Mouse (Mus musculus) kidney, postnatal 0 days (tissue): ENCODE data around the gene Tmem88b. TPM values are rescaled to one million over a fixed set of nuclear protein-coding genes. Genes with fewer than 3 reads are reported as not detected.

ENCODE experiments used
- ATAC-seq: fragments of 200-750 bp; cut with Nextera tagmentation; replicated peaks from 2 replicates; pipeline ENCODE4 v1.8.0; 2017; ENCODE audit warnings: low read depth, moderate number of reproducible peaks, moderate TSS enrichment, moderate library complexity; ENCODE audit not compliant: low FRiP score
- DNase-seq: peaks from one replicate; pipeline ENCODE4 v3.0.0-alpha.2; 2016; ENCODE audit warnings: low spot score
- H3K27ac ChIP-seq: fragments of 300-500 bp; sonication (generic); 2 replicates; pipeline ENCODE4 v1.5.1; 2014; ENCODE audit warnings: mild to moderate bottlenecking
- H3K27me3 ChIP-seq: fragments of 300-500 bp; sonication (generic); 2 replicates; pipeline ENCODE4 v1.6.1; 2014; ENCODE audit warnings: low read length, mixed read lengths; ENCODE audit not compliant: insufficient read depth
- H3K36me3 ChIP-seq: fragments of 300-500 bp; sonication (generic); 2 replicates; pipeline ENCODE4 v1.6.1; 2014; ENCODE audit warnings: low read length, mixed read lengths; ENCODE audit not compliant: insufficient read depth
- H3K4me1 ChIP-seq: fragments of 300-500 bp; sonication (generic); replicated peaks from 2 replicates; pipeline ENCODE4 v1.6.1; 2014; ENCODE audit warnings: antibody characterized with exemption, low read length, mixed read lengths; ENCODE audit not compliant: insufficient read depth
- H3K4me2 ChIP-seq: fragments of 300-500 bp; sonication (generic); 2 replicates; pipeline ENCODE4 v1.6.1; 2014; ENCODE audit warnings: mild to moderate bottlenecking, low read length, moderate library complexity, mixed read lengths
- H3K4me3 ChIP-seq: fragments of 300-500 bp; sonication (generic); replicated peaks from 2 replicates; pipeline ENCODE4 v1.5.1; 2014; ENCODE audit warnings: low read depth, low read length
- H3K9ac ChIP-seq: fragments of 300-500 bp; sonication (generic); 2 replicates; pipeline ENCODE4 v1.6.1; 2014; ENCODE audit warnings: low read depth, low read length
- H3K9me3 ChIP-seq: fragments of 300-500 bp; sonication (generic); replicated peaks from 2 replicates; pipeline ENCODE4 v1.6.1; 2016; ENCODE audit warnings: low read length, inconsistent platforms, mixed read lengths
- CTCF ChIP-seq: IDR thresholded peaks from 2 replicates; pipeline ENCODE4 v1.5.1; 2016; ENCODE audit warnings: antibody characterized with exemption, low read depth, mild to moderate bottlenecking, moderate library complexity
- WGBS: fragments of 180-500 bp; shearing (Covaris S2); extraction: QIAGEN DNeasy Blood & Tissue Kit; methylation state at CpG from one replicate; pipeline ENCODE4 v1.1.7; 2014; 5-methylcytosine and 5-hydroxymethylcytosine counted together
- polyA plus RNA-seq: library from polyadenylated mRNA; unstranded; fragments of >200 nt; fragmentation: Nextera tagmentation; extraction: Ambion mirVana; gene quantifications from 2 replicates; pipeline ENCODE4 v1.2.1, GENCODE M21; 2015

Gene Tmem88b
- polyA plus RNA-seq, 1 experiment from 2014 or later, result 0.16 TPM

GRCm38 (mm10) chr4:155770626-155771025, 15.0 kb downstream of the Tmem88b start:
- H3K4me1 ChIP-seq, result peaks cover 11% of the 10 kb centered on the region
- TF ChIP-seq CTCF, result no peak
- H3K4me3 ChIP-seq, result peak overlapping the region; percentile 53
- no peaks in the 10 kb centered on the region for H3K27me3 ChIP-seq
- peak overlapping the region; percentile 88 for H3K4me2 ChIP-seq
- WGBS, result 31% methylated on average over 24 of the region's 24 CpGs
- peak; percentile 30 for ATAC-seq
- DNase-seq, result no peak
- no peak overlapping the region for H3K27ac ChIP-seq
- peak overlapping the region; percentile 73; the same call in 1 of the 2 replicates for H3K9ac ChIP-seq
- H3K9me3 ChIP-seq, result no peaks in the 10 kb centered on the region
- no peaks in the 10 kb centered on the region for H3K36me3 ChIP-seq

DNA sequence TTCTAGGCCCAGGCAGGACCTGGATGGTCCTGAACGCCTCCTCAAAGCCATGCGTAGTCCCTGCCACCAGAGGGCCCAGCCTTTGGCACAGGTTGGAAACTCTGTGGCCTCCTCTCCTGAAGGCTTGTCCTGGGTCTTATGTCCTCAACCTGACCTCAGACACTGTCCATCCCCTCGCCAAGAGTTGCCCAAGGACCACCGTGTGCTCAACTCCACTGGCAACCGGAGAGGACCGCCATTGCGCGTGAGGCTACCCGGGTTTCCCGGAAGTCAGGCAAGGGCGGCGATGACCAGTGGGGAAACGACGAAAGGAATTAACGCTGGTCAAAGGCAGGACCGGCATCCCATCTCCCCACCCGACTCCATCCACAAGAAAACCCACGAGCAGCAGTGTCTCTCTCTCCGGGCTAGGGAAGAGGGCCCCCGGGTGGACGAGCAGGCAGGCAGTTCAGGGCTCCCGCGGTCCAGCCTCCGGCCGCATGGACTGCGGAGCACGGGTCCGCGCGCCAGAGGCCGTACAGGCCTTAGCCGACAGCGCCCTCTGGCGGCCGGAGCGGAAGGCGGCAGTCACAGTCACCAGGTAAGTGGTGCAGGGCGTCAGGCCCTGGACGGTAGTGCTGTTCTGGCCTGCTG, 15.7 kb downstream of the Tmem88b start:
- peaks cover 11% of the 10 kb centered on the region for H3K4me1 ChIP-seq
- peak overlapping the region; percentile 88 for H3K4me2 ChIP-seq
- no peaks in the 10 kb centered on the region for H3K36me3 ChIP-seq
- peak; percentile 92 for DNase-seq
- H3K4me3 ChIP-seq, result peak overlapping the region; percentile 53
- no peaks in the 10 kb centered on the region for H3K27me3 ChIP-seq
- H3K27ac ChIP-seq, result peak overlapping the region; percentile 88
- ATAC-seq, result peak; percentile 85
- no peaks in the 10 kb centered on the region for H3K9me3 ChIP-seq
- under 1% methylated on average over 39 of the region's 39 CpGs for WGBS
- peak overlapping the region; percentile 73 for H3K9ac ChIP-seq
- peak; percentile 96 for TF ChIP-seq CTCF

DNA sequence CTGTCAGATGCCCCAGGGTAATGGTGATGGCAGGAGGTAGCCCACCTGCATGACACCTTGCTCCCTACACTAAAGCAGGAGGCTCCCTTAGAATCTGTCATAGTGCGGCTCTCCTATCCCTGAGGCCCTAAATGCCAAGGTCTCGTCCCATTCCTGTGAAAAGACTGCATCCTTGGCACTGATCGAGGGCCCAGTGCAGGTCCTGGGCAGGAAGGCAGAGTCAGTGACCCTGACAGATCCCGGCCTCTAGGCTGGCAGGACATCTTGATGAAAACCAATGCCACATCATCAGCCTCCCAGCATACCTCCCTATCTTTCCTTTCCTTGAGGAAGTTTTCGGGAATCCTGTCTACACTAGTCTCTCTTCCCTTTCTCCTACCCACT, 16.2 kb downstream of the Tmem88b start:
- Histone ChIP-seq H3K9ac (peak overlapping the region; percentile 73; the same call in 1 of the 2 replicates), H3K4me1 (peaks cover 11% of the 10 kb centered on the region), H3K27me3 (no peaks in the 10 kb centered on the region), H3K27ac (peak overlapping the region; percentile 88; the same call in 1 of the 2 replicates), H3K4me3 (peak overlapping the region; percentile 53), H3K9me3 (no peaks in the 10 kb centered on the region), H3K4me2 (peak overlapping the region; percentile 88), H3K36me3 (no peaks in the 10 kb centered on the region)
- TF ChIP-seq CTCF, result no peak
- 63% methylated on average over 5 of the region's 5 CpGs for WGBS
- DNase-seq (no peak), ATAC-seq (no peak)

- Histone ChIP-seq H3K4me3 (no peak overlapping the region), H3K27me3 (no peaks in the 10 kb centered on the region), H3K9ac (no peak overlapping the region), H3K27ac (no peak overlapping the region), H3K4me2 (no peak overlapping the region), H3K9me3 (no peaks in the 10 kb centered on the region), H3K36me3 (no peaks in the 10 kb centered on the region), H3K4me1 (0 out of 2 replicates have a peak, but pooled peaks cover 16% of the 10 kb centered on the region)
- 81% methylated on average over 3 of the region's 3 CpGs for WGBS
- DNase-seq (no peak), ATAC-seq (no peak)
- TF ChIP-seq CTCF, result no peak
Observed at GRCm38 (mm10) chr4:155762357-155762756, 23.3 kb downstream of the Tmem88b start.

DNA sequence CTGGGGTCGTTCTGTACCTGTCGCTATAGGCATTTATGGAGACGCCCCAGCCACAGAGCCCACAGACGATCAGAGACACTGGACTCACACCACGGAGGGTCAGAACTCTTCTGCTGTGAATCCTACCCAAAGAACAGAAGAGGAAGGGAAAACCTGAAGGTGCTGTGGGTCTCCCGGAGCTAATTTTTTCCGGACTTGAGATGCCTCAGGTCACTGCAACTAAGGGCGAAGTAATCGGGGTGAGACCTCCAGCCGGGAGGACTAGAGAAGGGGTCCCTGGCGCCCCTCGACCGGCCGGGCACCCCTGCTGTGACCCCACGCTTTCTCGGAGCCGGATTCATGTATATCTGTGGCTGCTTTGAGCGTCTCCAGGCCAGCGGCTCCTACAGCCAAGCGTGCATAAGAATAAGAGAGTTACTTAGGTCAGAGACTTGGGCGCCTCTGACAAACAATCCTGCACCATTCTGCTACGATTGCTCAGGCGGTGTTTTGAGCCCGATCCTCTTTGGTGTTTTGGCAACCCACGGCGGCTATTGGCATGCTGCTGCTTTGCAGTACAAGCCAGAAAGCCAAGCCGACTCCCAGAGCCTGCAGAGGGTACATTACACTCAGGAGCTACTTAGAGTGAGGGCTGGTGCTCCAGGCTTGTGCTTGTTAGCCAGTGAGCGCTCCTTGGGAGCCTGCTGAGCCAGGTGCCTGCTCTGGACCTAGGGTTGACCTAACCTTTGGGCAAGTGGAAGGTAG, 24.1 kb downstream of the Tmem88b start:
- H3K9me3 ChIP-seq, result no peaks in the 10 kb centered on the region
- H3K4me1 ChIP-seq, result 0 out of 2 replicates have a peak, but pooled peaks cover 16% of the 10 kb centered on the region
- peak overlapping the region; percentile 61 for H3K9ac ChIP-seq
- no peaks in the 10 kb centered on the region for H3K27me3 ChIP-seq
- DNase-seq (no peak), ATAC-seq (no peak)
- peak overlapping the region; percentile 73 for H3K4me3 ChIP-seq
- no peak for TF ChIP-seq CTCF
- peak overlapping the region; percentile 90 for H3K4me2 ChIP-seq
- H3K27ac ChIP-seq, result peak overlapping the region; percentile 50; the same call in 1 of the 2 replicates
- H3K36me3 ChIP-seq, result no peaks in the 10 kb centered on the region
- WGBS, result 2% methylated on average over 28 of the region's 28 CpGs

GRCm38 (mm10) chr4:155760613-155761355, 24.9 kb downstream of the Tmem88b start, which contains the start of gene Atad3a:
TSS of gene Atad3a (minus strand) at chr4:155761093.
- Histone ChIP-seq H3K4me3 (peak within 1 kb of the TSS; percentile 73), H3K4me1 (0 out of 2 replicates have a peak, but pooled peaks cover 16% of the 10 kb centered on the region), H3K4me2 (peak within 1 kb of the TSS; percentile 90), H3K9ac (peak within 1 kb of the TSS; percentile 72), H3K27me3 (no peaks in the 10 kb centered on the region), H3K9me3 (no peaks in the 10 kb centered on the region), H3K27ac (peak within 1 kb of the TSS; percentile 82), H3K36me3 (peaks cover 3% of the 10 kb centered on the region; the same call in 1 of the 2 replicates)
- WGBS, result under 1% methylated on average over 68 of the region's 68 CpGs
- DNase-seq (peak; percentile 97), ATAC-seq (peak; percentile 97)
- TF ChIP-seq CTCF, result no peak
